Mouse (Mus musculus): ENCODE measurements around the gene Slc22a23. TPM values are rescaled to one million over a fixed set of nuclear protein-coding genes. Genes with fewer than 3 reads are reported as not detected.

The Slc22a23 gene
- total and polyA plus RNA-seq, 3 experiments = 0.47 to 1.3 (median 0.85) TPM

DNA sequence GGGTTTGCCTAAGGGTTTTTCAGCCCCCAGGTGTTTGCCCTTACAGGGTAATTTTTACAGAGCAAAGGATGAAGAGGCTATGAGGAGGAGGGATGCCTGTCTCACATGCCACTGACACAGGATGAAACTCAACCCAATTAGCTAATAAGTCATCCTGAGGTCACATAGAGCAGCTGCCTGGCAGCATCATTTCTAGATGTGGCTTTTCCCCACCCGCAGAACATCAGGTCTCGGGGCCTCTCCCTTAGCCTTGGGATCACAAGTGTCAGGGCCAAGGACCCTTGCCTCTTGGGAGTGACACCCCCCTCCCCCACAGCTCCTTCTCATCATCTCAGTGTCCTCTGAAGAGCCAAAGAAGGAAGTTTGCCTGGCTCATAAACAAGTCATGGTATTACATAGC lies 21.6 kb downstream of the Slc22a23 start:
- H3K79me2 ChIP-seq (replicated peaks; ENCODE audit: control insufficient read depth, extremely low read depth, insufficient read depth, poor library complexity, severe bottlenecking) = no peaks in the 10 kb centered on the region
- no peaks in the 10 kb centered on the region for H3K27me3 ChIP-seq (replicated peaks)
- no peak for TF ChIP-seq BHLHE40 (IDR thresholded peaks at IDR 0.05; ENCODE audit: low read depth, low read length)
- no peaks in the 10 kb centered on the region for H3K36me3 ChIP-seq (replicated peaks in 1 of 2; ENCODE audit: control insufficient read depth in 1 of 2, insufficient read depth in 1 of 2, low read length in 1 of 2)
- H3K27ac ChIP-seq (ENCODE audit: insufficient read depth, low read depth) = no peak overlapping the region
- H3K4me3 ChIP-seq (replicated peaks in 1 of 3; ENCODE audit: low read depth in 2 of 3, low read length in 2 of 3, poor library complexity in 1 of 3) = no peak overlapping the region
- H3K9ac ChIP-seq (ENCODE audit: insufficient read depth, low read depth) = no peak overlapping the region
- H3K4me1 ChIP-seq (ENCODE audit: control insufficient read depth in 1 of 2, insufficient read depth in 2 of 2) = peaks cover 3 to 6% of the 10 kb centered on the region in 2 experiments; a peak in 2 of 4 replicates
- peak; percentile 20 for DNase-seq (ENCODE audit: extremely low read depth)
- dilution Hi-C loops (cut with MboI; ENCODE audit: extremely low pct_ligation_motif_present, extremely low pct_unique_long_range_greater_than_20kb, low sequenced_read_pairs) = no loop called here
- no peak overlapping the region for H3K4me2 ChIP-seq (ENCODE audit: insufficient read depth, low read depth, poor library complexity, severe bottlenecking)
- in situ Hi-C loops (cut with MboI; ENCODE audit: low pct_ligation_motif_present, low pct_unique_long_range_greater_than_20kb, low sequenced_read_pairs) = no loop called here
- no peaks in the 10 kb centered on the region for H3K9me3 ChIP-seq (replicated peaks; ENCODE audit: low read length)

DNA sequence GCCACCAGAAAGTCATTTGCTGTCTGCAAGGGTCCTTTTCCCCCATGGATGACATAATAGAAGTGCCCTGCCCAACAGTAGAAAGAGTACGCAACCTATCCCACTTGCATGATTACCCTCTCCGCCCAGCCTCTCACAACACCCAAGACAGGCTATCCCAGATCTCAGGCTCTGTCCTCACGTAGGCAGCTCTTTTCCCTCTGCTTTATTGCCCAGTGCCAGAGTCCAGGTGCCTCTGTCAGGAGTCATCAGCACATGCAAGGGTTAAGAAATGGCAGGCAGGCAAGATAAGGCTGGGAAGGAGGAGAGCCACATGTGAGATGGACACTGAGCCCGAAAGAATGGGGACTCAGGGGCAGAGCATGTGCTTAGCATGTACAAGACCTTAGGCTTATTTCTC lies 24.5 kb downstream of the Slc22a23 start:
- dilution Hi-C loops (cut with MboI; ENCODE audit: extremely low pct_ligation_motif_present, extremely low pct_unique_long_range_greater_than_20kb, low sequenced_read_pairs) = no loop called here
- Histone ChIP-seq H3K4me1 (ENCODE audit: control insufficient read depth in 1 of 2, insufficient read depth in 2 of 2) (peaks cover 3 to 6% of the 10 kb centered on the region in 2 experiments; a peak in 2 of 4 replicates), H3K27ac (ENCODE audit: insufficient read depth, low read depth) (no peak overlapping the region)

DNA sequence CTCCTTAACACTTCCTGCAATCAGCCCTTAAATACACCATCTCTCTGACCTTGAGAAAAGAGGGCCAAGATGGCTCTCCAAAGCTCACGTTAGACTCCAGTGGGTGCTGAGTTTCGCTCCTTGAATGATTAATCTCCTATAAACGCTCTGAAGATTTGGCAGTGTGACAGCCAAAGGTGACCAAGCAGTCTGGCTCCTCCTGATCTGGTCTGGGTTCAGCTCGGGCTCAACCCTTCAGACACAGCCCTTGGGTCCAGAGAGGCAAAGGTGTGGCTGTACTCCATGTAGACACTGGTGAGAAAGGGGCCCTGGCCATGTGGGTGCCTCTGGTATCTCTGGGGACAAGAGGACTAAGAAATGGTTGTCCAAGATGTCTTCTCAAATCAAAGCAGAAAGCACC lies 27.9 kb downstream of the Slc22a23 start:
- TF ChIP-seq POLR2A (IDR thresholded peaks at IDR 0.05; ENCODE audit: low read depth, low read length) = no peak
- no peak for TF ChIP-seq TCF12 (IDR thresholded peaks at IDR 0.05; ENCODE audit: low read depth, low read length)
- TF ChIP-seq ZNF384 (IDR thresholded peaks at IDR 0.05; ENCODE audit: low read depth, low read length) = no peak
- TF ChIP-seq IRF4 (IDR thresholded peaks at IDR 0.05; ENCODE audit: low read depth, low read length) = no peak
- TF ChIP-seq GABPA (IDR thresholded peaks at IDR 0.05; ENCODE audit: insufficient replicate concordance, low read depth, low read length) = no peak
- no peak for TF ChIP-seq MAX (IDR thresholded peaks at IDR 0.05; ENCODE audit: low read length)
- no peak for TF ChIP-seq MYC (IDR thresholded peaks at IDR 0.05; ENCODE audit: low read depth, low read length)
- no peak for TF ChIP-seq MAFK (IDR thresholded peaks at IDR 0.05; ENCODE audit: insufficient replicate concordance, low read length)
- no peak for TF ChIP-seq EP300 (IDR thresholded peaks at IDR 0.05; ENCODE audit: low read length)
- TF ChIP-seq ETS1 (conservative IDR thresholded peaks at IDR 0.05; ENCODE audit: low read depth, low read length) = no peak
- TF ChIP-seq ZC3H11A (IDR thresholded peaks at IDR 0.05; ENCODE audit: low read depth, low read length) = no peak
- no peak for TF ChIP-seq SIN3A (IDR thresholded peaks at IDR 0.05; ENCODE audit: low read length)
- no peaks in the 10 kb centered on the region for H3K36me3 ChIP-seq (replicated peaks in 1 of 2; ENCODE audit: control insufficient read depth in 1 of 2, insufficient read depth in 1 of 2, low read length in 1 of 2)
- no peaks in the 10 kb centered on the region for H3K79me2 ChIP-seq (replicated peaks; ENCODE audit: control insufficient read depth, extremely low read depth, insufficient read depth, poor library complexity, severe bottlenecking)
- H3K9me3 ChIP-seq (replicated peaks; ENCODE audit: low read length) = no peaks in the 10 kb centered on the region
- no peak for DNase-seq (ENCODE audit: extremely low read depth)
- no peak overlapping the region for H3K4me3 ChIP-seq (replicated peaks in 1 of 3; ENCODE audit: low read depth in 2 of 3, low read length in 2 of 3, poor library complexity in 1 of 3)
- H3K27me3 ChIP-seq (replicated peaks) = no peaks in the 10 kb centered on the region
- no peak overlapping the region for H3K27ac ChIP-seq (ENCODE audit: insufficient read depth, low read depth)
- dilution Hi-C loops (cut with MboI; ENCODE audit: extremely low pct_ligation_motif_present, extremely low pct_unique_long_range_greater_than_20kb, low sequenced_read_pairs) (no loop called here), in situ Hi-C loops (cut with MboI; ENCODE audit: low pct_ligation_motif_present, low pct_unique_long_range_greater_than_20kb, low sequenced_read_pairs) (no loop called here)
- H3K9ac ChIP-seq (ENCODE audit: insufficient read depth, low read depth) = no peak overlapping the region
- H3K4me2 ChIP-seq (ENCODE audit: insufficient read depth, low read depth, poor library complexity, severe bottlenecking) = no peak overlapping the region
- peaks cover 0 to 3% of the 10 kb centered on the region in 2 experiments; a peak in 1 of 4 replicates for H3K4me1 ChIP-seq (ENCODE audit: control insufficient read depth in 1 of 2, insufficient read depth in 2 of 2)

More for the DNA sequence above, 24.5 kb downstream of the Slc22a23 start:
- in situ Hi-C loops (cut with MboI; ENCODE audit: low pct_ligation_motif_present, low pct_unique_long_range_greater_than_20kb, low sequenced_read_pairs) = no loop called here
- Histone ChIP-seq H3K36me3 (replicated peaks in 1 of 2; ENCODE audit: control insufficient read depth in 1 of 2, insufficient read depth in 1 of 2, low read length in 1 of 2) (no peaks in the 10 kb centered on the region), H3K79me2 (replicated peaks; ENCODE audit: control insufficient read depth, extremely low read depth, insufficient read depth, poor library complexity, severe bottlenecking) (no peaks in the 10 kb centered on the region), H3K4me2 (ENCODE audit: insufficient read depth, low read depth, poor library complexity, severe bottlenecking) (no peak overlapping the region), H3K27me3 (replicated peaks) (no peaks in the 10 kb centered on the region), H3K4me3 (replicated peaks in 1 of 3; ENCODE audit: low read depth in 2 of 3, low read length in 2 of 3, poor library complexity in 1 of 3) (no peak overlapping the region), H3K9ac (ENCODE audit: insufficient read depth, low read depth) (no peak overlapping the region), H3K9me3 (replicated peaks; ENCODE audit: low read length) (no peaks in the 10 kb centered on the region)
- DNase-seq (ENCODE audit: extremely low read depth) = no peak
- TF ChIP-seq ZKSCAN1 (IDR thresholded peaks at IDR 0.05; ENCODE audit: borderline replicate concordance, low read depth, low read length) = no peak
- TF ChIP-seq UBTF (IDR thresholded peaks at IDR 0.05; ENCODE audit: low read depth, low read length) = no peak
- TF ChIP-seq ELF1 (IDR thresholded peaks at IDR 0.05; ENCODE audit: low read depth, low read length) = no peak
- no peak for TF ChIP-seq CHD2 (IDR thresholded peaks at IDR 0.05; ENCODE audit: low read length)
- no peak for TF ChIP-seq MEF2A (IDR thresholded peaks at IDR 0.05; ENCODE audit: borderline replicate concordance, low read depth, low read length)
- no peak for TF ChIP-seq KAT2A (IDR thresholded peaks at IDR 0.05; ENCODE audit: insufficient replicate concordance, low read length)
- TF ChIP-seq MXI1 (IDR thresholded peaks at IDR 0.05; ENCODE audit: low read depth, low read length) = no peak
- TF ChIP-seq IRF4 (IDR thresholded peaks at IDR 0.05; ENCODE audit: low read depth, low read length) = no peak
- TF ChIP-seq TCF12 (IDR thresholded peaks at IDR 0.05; ENCODE audit: low read depth, low read length) = no peak
- TF ChIP-seq POLR2A (IDR thresholded peaks at IDR 0.05; ENCODE audit: low read depth, low read length) = no peak
- TF ChIP-seq SMC3 (IDR thresholded peaks at IDR 0.05; ENCODE audit: low read depth, low read length) = no peak
- no peak for TF ChIP-seq USF1 (IDR thresholded peaks at IDR 0.05; ENCODE audit: low read depth, low read length)
